23 mouse cellular contexts compared by ENCODE assay signal in the genomic region with DNA sequence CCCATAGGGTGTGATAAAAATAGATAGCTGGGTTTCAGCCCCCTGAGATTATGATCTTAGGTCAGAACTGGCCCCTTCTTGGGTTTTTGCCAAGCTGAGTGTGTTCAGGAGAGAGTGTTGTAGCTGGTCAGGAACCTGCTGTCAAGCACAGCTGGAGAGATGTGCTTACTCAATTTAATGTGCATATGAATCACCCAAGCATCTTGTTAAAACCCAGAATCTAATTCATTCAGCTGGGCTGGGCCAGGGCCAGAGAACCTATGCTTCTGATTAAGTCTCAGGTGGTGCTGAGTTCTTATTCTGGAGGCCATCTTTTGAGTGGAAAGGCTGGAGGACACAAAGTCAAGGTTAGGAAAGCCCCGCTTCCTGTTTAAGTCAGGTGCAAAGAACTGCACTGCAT. TPM values are rescaled to one million over a fixed set of nuclear protein-coding genes. Genes with fewer than 3 reads are reported as not detected.
DNase-seq lines count a peak whose midpoint lies in the region; ATAC-seq and TF ChIP-seq lines count a peak whose summit lies in the region.
"Had no signal": no experiment of that assay in that cellular context is flagged by ENCODE, and none has a peak within 500 bp of the region (broad histone marks: within the 10 kb centered on the region; RNA-seq: fewer than 3 reads in every experiment).

No protein-coding gene starts in this region.

- 92% methylated on average over 1 of the region's 1 CpGs for WGBS in forebrain, embryonic 12.5 days
- 96% methylated on average over 1 of the region's 1 CpGs for WGBS in forebrain, postnatal 0 days
- 93% methylated on average over 1 of the region's 1 CpGs for WGBS in midbrain, embryonic 14.5 days
- WGBS in midbrain, embryonic 10.5 days, result 95% methylated on average over 1 of the region's 1 CpGs
- 88% methylated on average over 1 of the region's 1 CpGs for WGBS in hindbrain, embryonic 14.5 days

- no peaks in the 10 kb centered on the region for H3K27me3 ChIP-seq in forebrain, embryonic 12.5 days
- no peaks in the 10 kb centered on the region for H3K27me3 ChIP-seq in forebrain, postnatal 0 days (ENCODE audit: insufficient read depth, low read length)
- H3K27me3 ChIP-seq in midbrain, embryonic 14.5 days (ENCODE audit: control insufficient read depth, insufficient read depth, low read length), result no peaks in the 10 kb centered on the region
- no peaks in the 10 kb centered on the region for H3K27me3 ChIP-seq in midbrain, embryonic 10.5 days (ENCODE audit: low read depth, poor library complexity, severe bottlenecking)
- no peaks in the 10 kb centered on the region for H3K27me3 ChIP-seq in hindbrain, embryonic 14.5 days (ENCODE audit: control insufficient read depth, insufficient read depth, low read length)
- H3K27me3 ChIP-seq: heart, embryonic 15.5 days; liver, embryonic 15.5 days had no signal

- no peaks in the 10 kb centered on the region for H3K36me3 ChIP-seq in forebrain, embryonic 12.5 days (replicated peaks)
- no peaks in the 10 kb centered on the region for H3K36me3 ChIP-seq in forebrain, postnatal 0 days (ENCODE audit: insufficient read depth)
- H3K36me3 ChIP-seq in midbrain, embryonic 14.5 days (ENCODE audit: control insufficient read depth, insufficient read depth, low read length), result no peaks in the 10 kb centered on the region
- no peaks in the 10 kb centered on the region for H3K36me3 ChIP-seq in midbrain, embryonic 10.5 days
- no peaks in the 10 kb centered on the region for H3K36me3 ChIP-seq in hindbrain, embryonic 14.5 days (replicated peaks; ENCODE audit: control insufficient read depth, insufficient read depth)
- H3K36me3 ChIP-seq: embryonic facial prominence, embryonic 13.5 days; heart, embryonic 15.5 days; liver, embryonic 15.5 days had no signal

- 0 out of 2 replicates have a peak overlapping the region, but pooled peaks have one; percentile 42 for H3K27ac ChIP-seq in forebrain, embryonic 12.5 days
- H3K27ac ChIP-seq in forebrain, postnatal 0 days (ENCODE audit: low read depth, low read length), result no peak overlapping the region
- H3K27ac ChIP-seq in midbrain, embryonic 14.5 days (replicated peaks; ENCODE audit: low read depth, low read length), result no peak overlapping the region
- no peak overlapping the region for H3K27ac ChIP-seq in midbrain, embryonic 10.5 days (replicated peaks)
- peak overlapping the region; percentile 64 for H3K27ac ChIP-seq in hindbrain, embryonic 14.5 days
- H3K27ac ChIP-seq: embryonic facial prominence, embryonic 13.5 days; gastrocnemius, adult 2 months; heart, embryonic 15.5 days; liver, embryonic 15.5 days had no signal

- no peak overlapping the region for H3K4me2 ChIP-seq in forebrain, embryonic 12.5 days
- H3K4me2 ChIP-seq in forebrain, postnatal 0 days (ENCODE audit: low read depth), result no peak overlapping the region
- H3K4me2 ChIP-seq in midbrain, embryonic 14.5 days (ENCODE audit: low read length), result no peak overlapping the region
- no peak overlapping the region for H3K4me2 ChIP-seq in hindbrain, embryonic 14.5 days (replicated peaks)
- H3K4me2 ChIP-seq: embryonic facial prominence, embryonic 13.5 days; heart, embryonic 15.5 days; liver, embryonic 15.5 days had no signal

- DNase-seq in forebrain, postnatal 0 days, result no peak
- DNase-seq in midbrain, embryonic 14.5 days, result peak; percentile 12
- DNase-seq in midbrain, embryonic 10.5 days (ENCODE audit: low spot score), result no peak
- no peak for DNase-seq in hindbrain, embryonic 14.5 days (ENCODE audit: low spot score)
- no peak for DNase-seq in layer of hippocampus, postnatal 14 days (ENCODE audit: low spot score in 2 of 2)
- no peak for DNase-seq in urinary bladder, postnatal 25 days (ENCODE audit: low spot score)
- DNase-seq: adrenal gland, postnatal 10 days; cerebellum, adult 9-10 months; gastrocnemius, adult 2 months; heart, adult 18-20 months; kidney, adult 9 months; kidney, postnatal 36 days; layer of hippocampus, adult 9-11 months; lung, postnatal 10 days had no signal

- no peak overlapping the region for H3K4me3 ChIP-seq in forebrain, embryonic 12.5 days (replicated peaks)
- no peak overlapping the region for H3K4me3 ChIP-seq in forebrain, postnatal 0 days (ENCODE audit: low read depth, low read length)
- H3K4me3 ChIP-seq in midbrain, embryonic 14.5 days (replicated peaks; ENCODE audit: low read depth, low read length), result no peak overlapping the region
- H3K4me3 ChIP-seq in midbrain, embryonic 10.5 days, result no peak overlapping the region
- H3K4me3 ChIP-seq in hindbrain, embryonic 14.5 days (replicated peaks; ENCODE audit: low read length), result no peak overlapping the region
- H3K4me3 ChIP-seq: embryonic facial prominence, embryonic 13.5 days; gastrocnemius, adult 2 months; heart, embryonic 15.5 days; liver, embryonic 15.5 days had no signal

- peaks cover 4% of the 10 kb centered on the region for H3K4me1 ChIP-seq in forebrain, embryonic 12.5 days
- H3K4me1 ChIP-seq in forebrain, postnatal 0 days (ENCODE audit: insufficient read depth), result no peaks in the 10 kb centered on the region
- H3K4me1 ChIP-seq in midbrain, embryonic 14.5 days (ENCODE audit: control insufficient read depth, insufficient read depth, low read length), result no peaks in the 10 kb centered on the region
- no peaks in the 10 kb centered on the region; the same call in 1 of the 2 replicates for H3K4me1 ChIP-seq in midbrain, embryonic 10.5 days
- 0 out of 2 replicates have a peak, but pooled peaks cover 3% of the 10 kb centered on the region for H3K4me1 ChIP-seq in hindbrain, embryonic 14.5 days (replicated peaks; ENCODE audit: control insufficient read depth, insufficient read depth, low read length)
- H3K4me1 ChIP-seq: heart, embryonic 15.5 days; liver, embryonic 15.5 days had no signal

- H3K9ac ChIP-seq in forebrain, embryonic 12.5 days, result no peak overlapping the region
- no peak overlapping the region for H3K9ac ChIP-seq in forebrain, postnatal 0 days
- no peak overlapping the region for H3K9ac ChIP-seq in midbrain, embryonic 14.5 days (replicated peaks; ENCODE audit: low read length)
- no peak overlapping the region for H3K9ac ChIP-seq in hindbrain, embryonic 14.5 days
- H3K9ac ChIP-seq: embryonic facial prominence, embryonic 13.5 days; heart, embryonic 15.5 days; liver, embryonic 15.5 days had no signal

- ATAC-seq in forebrain, embryonic 12.5 days (ENCODE audit: low FRiP score), result 0 out of 2 replicates have a peak, but pooled peaks have one; percentile 41
- ATAC-seq in forebrain, postnatal 0 days, result no peak
- ATAC-seq in midbrain, embryonic 14.5 days (ENCODE audit: low FRiP score, low TSS enrichment), result no peak
- no peak for ATAC-seq in hindbrain, embryonic 14.5 days (ENCODE audit: low FRiP score)

- no peak for TF ChIP-seq CTCF in forebrain, postnatal 0 days (IDR thresholded peaks at IDR 0.05; ENCODE audit: low read depth)

- no peaks in the 10 kb centered on the region for H3K9me3 ChIP-seq in forebrain, embryonic 12.5 days
- no peaks in the 10 kb centered on the region for H3K9me3 ChIP-seq in forebrain, postnatal 0 days (ENCODE audit: low read length)
- no peaks in the 10 kb centered on the region for H3K9me3 ChIP-seq in midbrain, embryonic 14.5 days (ENCODE audit: control insufficient read depth, low read length)
- H3K9me3 ChIP-seq in midbrain, embryonic 10.5 days (replicated peaks), result no peaks in the 10 kb centered on the region
- no peaks in the 10 kb centered on the region for H3K9me3 ChIP-seq in hindbrain, embryonic 14.5 days (ENCODE audit: control insufficient read depth, low read length)
- H3K9me3 ChIP-seq: embryonic facial prominence, embryonic 13.5 days; heart, embryonic 15.5 days; liver, embryonic 15.5 days had no signal

RNA-seq across cellular contexts. Expression of a gene that starts 38.8 kb away (rescaled TPM):
- not detected in 2 replicates for polyA plus RNA-seq in forebrain, embryonic 12.5 days (2016; fragmentation: Nextera tagmentation; extraction: Ambion mirVana)
- not detected in 2 replicates for total RNA-seq in forebrain, postnatal 0 days (2014; rRNA removed)
- polyA plus RNA-seq in forebrain, postnatal 0 days (2015; fragmentation: Nextera tagmentation; extraction: Ambion mirVana), result not detected in 2 replicates
- not detected in 2 replicates for polyA plus RNA-seq in midbrain, embryonic 14.5 days (2014; fragmentation: Nextera tagmentation; extraction: Ambion mirVana)
- not detected in 2 replicates for polyA plus RNA-seq in midbrain, embryonic 10.5 days (2016; fragmentation: Nextera tagmentation; extraction: Ambion mirVana)
- not detected in 2 replicates for polyA plus RNA-seq in hindbrain, embryonic 14.5 days (2014; fragmentation: Nextera tagmentation; extraction: Ambion mirVana)
- not detected for total RNA-seq in layer of hippocampus, postnatal 14 days (2021)
- total RNA-seq: CH12.LX; left cerebral cortex, postnatal 10 days; megakaryocyte, adult 5-6 weeks had no signal
- polyA plus RNA-seq: embryonic facial prominence, embryonic 13.5 days; limb, embryonic 14.5 days; liver, embryonic 15.5 days; stomach, embryonic 16.5 days had no signal

Comparison
In these comparisons a context has a peak if more than half of its experiments do, and no peak if none do; other contexts are left out.
1. H3K27ac ChIP-seq: peak in forebrain, embryonic 12.5 days (single experiment) and hindbrain, embryonic 14.5 days (single experiment); none in forebrain, postnatal 0 days (single experiment), midbrain, embryonic 14.5 days (single experiment) and midbrain, embryonic 10.5 days (single experiment).